Mouse (Mus musculus): ENCODE measurements at regions not wholly inside any gene's neighbourhood (a gene's known extent, or its start where the extent isn't known, plus 50 kb on each side); places are given as distances from the start of the nearest gene placed in this dataset.
"Not testable (repeated sequence)": the region's sequence is repeated elsewhere in the genome, so short reads cannot be mapped to it uniquely, and the experiment has no call there.

DNA sequence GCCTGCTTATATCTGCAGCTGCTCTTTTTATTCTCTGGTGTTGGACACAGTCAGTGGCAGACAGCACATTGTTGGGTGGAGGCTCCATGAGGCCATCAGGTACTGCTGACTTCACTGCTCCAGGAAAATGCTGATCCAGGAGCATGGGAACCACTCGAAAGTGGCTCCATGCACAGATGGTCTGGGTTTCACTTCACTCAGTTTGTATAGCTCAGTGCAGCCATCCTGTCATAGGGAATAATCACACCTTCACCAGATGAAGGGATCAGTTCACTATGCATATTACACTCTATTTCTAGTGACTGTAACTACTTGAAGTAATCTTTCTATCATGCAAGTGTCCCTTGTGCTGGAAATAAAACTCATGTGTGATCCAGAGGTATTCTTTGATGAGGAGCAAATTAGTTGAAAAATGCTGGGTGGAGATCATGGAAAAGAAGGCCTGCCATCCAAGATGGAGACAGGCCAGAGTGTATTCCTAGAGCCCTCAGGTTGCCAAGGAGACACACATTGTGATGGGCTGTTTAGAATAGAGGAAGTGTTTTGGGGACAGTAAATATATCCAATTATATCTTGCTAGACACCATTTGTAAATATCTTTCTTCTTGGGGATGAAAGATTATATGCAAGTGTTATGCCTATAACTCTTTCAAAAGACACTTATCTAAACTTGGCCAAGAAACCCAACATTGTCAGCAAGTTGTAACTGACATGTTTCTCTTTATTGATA, 103.7 kb upstream of the Arhgap42 start:
- DNase-seq (ENCODE audit: low read depth, low spot score), result no peak

DNA sequence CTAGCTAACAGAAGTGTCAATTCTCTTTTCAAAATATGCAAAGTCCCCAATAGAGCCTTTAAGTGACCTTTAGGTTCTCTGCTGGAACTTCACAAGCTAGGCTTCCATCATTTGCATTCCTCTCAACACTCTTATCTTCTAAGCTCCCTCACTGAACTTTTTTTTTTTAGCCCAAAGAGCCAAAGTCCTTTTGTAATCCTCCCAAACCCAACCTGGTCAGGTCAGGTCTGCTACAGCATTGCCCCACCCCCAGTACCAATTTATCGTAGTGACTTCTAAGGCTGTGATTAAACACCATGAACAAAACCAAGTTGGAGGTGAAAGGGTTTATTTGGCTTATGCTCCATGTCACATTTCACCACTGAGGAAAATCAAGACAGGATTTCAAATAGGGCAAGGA, 79.7 kb upstream of the Arhgap42 start:
- DNase-seq (ENCODE audit: low read depth, low spot score), result no peak

DNA sequence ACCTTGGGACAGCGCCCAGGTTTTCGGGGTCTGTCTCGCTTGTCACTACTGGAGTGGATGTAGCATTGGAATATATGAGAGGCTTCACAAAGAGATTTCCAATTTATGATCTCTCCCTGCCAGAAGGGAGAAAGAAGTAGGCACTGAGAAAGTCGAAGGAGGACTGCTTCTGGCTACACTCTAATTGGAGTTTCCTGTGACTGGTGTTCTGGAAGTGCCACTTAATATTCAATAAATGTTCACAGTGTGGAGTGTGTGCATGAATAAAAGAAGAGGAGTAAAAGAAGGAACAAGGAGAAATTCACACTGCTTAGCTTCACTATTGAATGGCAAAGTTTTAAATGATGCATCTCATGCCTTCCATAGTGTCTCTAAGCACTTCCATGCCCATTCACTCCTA, 77.1 kb upstream of the Arhgap42 start:
- no peak for DNase-seq (ENCODE audit: low read depth, low spot score)

DNA sequence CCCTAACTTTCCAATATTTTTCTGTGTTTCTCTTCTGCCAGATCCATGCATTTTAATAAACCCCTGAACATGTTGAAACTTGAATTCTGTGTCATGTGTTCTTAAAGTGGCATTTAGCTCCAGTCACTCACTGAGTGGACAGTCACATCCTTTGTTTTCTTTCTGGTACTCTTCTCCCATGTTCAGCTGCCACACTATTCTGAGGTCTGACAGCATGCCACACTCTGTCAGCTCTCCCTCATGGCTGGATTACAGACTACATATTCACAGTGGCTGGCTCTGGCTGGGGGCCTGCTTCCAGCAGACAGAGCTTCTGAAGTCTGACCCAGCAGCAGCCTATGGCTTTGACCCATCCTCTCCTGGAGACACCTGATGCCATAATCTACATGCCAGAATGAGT, 73.4 kb upstream of the Arhgap42 start:
- DNase-seq (ENCODE audit: low read depth, low spot score), result no peak

DNA sequence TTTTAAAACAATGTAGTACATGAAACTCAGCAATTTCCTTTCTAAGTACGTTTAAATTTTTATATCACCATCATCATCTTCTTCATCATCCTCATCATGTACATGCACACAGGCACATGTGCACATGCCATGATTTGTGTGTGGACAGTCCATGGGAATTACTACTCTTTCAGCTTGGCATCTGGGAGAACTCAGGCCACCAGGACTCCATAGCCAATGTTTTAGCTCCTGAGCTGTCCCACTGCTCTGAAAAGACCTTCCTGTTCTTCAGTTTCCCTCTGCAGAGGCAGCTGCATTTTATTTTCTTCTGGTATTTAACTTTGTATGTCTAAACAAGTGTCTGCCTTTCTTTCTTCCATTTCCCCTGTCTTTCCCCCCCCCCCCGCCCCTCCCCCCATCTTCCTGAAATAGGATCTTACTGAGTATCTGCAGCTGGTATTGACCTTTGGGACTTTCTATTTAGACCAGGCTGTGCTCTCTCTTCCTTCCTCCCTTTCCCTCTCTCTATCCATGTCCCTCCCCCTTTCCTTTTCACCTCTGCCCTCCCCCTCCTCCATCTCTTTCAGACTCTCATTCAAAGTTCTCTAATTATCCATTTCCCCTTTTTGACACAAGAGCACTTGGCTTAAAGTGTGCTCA, 72.8 kb upstream of the Arhgap42 start:
- DNase-seq (ENCODE audit: low read depth, low spot score), result no peak

DNA sequence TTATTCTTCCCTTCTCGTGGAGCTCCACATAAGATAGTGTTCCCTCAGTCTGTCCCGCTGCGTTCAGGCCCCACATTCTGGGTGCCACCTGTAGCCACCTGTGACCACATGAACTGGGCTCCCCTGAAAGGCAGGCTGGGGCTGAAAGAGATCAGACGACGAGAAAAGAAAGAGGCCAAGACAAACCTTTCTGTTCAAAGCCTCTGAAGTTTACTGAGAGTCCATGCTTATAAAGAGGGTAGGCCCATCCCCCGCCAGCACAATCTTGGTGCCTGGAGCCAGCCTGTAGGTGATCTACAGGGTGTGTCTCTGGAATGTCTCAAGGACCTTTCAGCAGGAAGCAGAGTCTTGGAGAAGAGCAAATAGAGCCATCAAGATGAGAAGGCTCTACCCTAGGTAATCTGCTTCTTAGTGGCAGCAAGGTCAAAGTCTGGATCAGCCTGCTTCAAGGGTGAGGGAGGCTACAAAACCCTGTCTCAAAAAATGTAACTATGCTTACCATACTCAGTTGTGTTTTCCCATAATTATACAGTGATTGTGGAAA, 72.2 kb upstream of the Arhgap42 start:
- DNase-seq (ENCODE audit: low read depth, low spot score), result not testable (repeated sequence)

DNA sequence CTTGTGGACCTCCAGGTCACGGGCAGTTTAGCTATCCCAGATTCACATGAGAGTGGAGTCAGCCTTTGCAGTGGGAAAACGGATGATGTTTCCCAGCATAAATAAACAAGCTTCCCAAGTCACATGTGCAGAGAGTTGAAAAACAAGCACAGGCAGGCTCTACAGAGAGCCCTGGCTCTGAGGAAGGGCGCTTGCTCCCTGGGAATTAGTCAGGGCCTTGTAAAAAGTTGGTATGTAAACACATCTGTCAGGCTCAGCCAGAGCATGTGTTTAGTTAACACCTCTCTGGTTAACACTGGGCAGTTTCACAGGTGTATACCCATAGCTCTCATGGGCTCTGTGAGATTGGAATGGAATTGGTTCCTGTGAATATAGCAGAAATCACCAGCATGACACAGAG, 51.9 kb upstream of the Arhgap42 start:
- DNase-seq (ENCODE audit: low read depth, low spot score), result no peak

DNA sequence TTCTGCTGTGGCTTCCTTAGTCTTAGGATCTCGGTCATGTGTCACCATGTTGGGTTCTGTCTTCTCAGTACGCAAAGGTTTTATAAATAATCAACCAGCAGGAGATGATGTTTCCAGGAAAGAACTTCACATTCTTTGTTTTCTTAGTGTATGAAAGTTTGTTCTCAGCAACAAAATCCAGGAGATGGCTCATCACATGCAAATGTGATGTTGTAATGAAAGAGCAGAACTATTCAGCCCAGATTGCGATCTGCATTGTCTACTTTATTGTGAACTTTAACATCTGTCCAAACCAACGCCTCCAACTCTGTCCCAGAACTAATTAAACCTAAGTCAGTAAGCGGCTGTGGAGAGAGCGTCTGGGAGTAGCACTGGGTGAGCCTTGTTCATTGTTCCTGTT, 50.7 kb upstream of the Arhgap42 start:
- DNase-seq (ENCODE audit: low read depth, low spot score), result no peak

Measured in telencephalon, adult 2 months (tissue).